Mouse (Mus musculus) liver, embryonic 18 days (tissue): Measurements from ENCODE around the gene Nomo1. TPM values are rescaled to one million over a fixed set of nuclear protein-coding genes. Genes with fewer than 3 reads are reported as not detected.

Source experiments
- polyA plus RNA-seq: library from polyadenylated mRNA; depleted of rRNA; stranded (reverse); fragments of >200 nt; gene quantifications from 2 replicates; pipeline ENCODE4 v1.2.3, GENCODE M21; 2012; rRNA removed

Gene Nomo1
- polyA plus RNA-seq: 13.0 and 17.8 TPM in 2 replicates

DNA sequence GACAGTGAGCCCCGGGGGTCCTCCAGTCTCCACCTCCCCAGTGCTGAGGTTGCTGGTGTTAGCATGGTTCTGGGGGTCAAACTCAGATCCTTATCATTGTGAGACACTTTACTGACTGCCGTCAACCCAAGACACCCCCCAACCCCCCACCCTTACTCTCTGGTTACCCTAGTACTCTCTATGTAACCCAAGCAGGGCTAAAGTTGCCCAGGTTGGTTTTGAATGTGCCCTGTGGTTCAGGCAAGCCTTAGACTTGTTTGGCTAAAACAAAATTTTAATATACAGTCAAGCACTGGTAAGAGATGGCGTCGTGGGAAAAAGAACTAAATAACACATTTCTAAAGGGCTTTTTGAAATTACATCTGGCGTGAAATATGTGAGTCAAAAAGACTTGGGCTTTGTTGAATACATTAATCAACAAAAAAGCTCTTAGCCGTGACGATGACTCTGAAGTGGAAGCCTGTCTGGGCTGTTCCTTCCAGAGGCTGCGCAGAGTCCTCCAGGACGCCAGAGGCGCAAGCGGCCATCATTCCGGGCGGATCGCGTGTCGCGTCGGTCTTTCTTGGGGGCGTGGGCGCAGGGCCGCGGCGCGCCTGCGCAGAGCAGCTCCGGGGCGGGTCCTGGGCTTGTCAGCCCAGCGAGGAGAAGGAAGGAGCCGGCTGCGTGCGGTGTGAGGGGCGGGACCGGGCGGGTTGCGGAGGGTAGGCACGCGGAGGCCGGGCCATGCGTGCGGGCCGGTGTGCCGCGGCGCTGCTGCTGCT, at the start of gene Nomo1:
TSS of gene Nomo1 (plus strand) at position 590 of the 761 bp plus-strand sequence.

GRCm38 (mm10) chr7:46030145-46030488, 3.4 kb upstream of the Nomo1 start, which contains the start of gene Abcc6:
Abcc6 (minus strand) TSS chr7:46030302.

DNA sequence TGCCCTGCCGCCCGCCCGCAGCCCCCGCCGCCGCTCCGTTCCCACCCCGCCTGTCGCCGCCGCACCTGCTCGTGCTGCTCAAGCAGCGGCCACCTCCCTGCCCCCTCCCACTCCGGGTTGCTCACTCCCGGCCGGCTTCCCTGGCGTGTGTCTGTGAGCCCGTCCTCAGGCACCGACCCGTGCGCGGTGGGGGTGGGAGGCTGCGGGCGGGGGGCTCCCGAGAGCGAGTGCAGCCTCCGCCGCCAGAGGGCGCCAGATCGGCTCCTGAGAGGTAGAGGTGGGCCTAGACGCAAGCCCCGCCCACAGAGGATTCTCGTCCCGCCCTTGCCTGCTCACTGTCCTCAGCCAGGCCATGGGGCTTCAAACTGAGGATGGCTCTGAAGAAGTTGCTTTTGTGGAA, 67.1 kb downstream of the Nomo1 start, which contains the start of gene Kcnj11:
TSS of gene Kcnj11 (minus strand) at position 202 of the 400 bp plus-strand sequence.

Other genes starting within 250 kb of the Nomo1 start
- 0.06 and 0.10 TPM in 2 replicates for gene Lmtk3, start 250.0 kb upstream of the Nomo1 start, polyA plus RNA-seq
- gene Sult2b1, start 249.0 kb upstream of the Nomo1 start, polyA plus RNA-seq: 0.13 and 0.35 TPM in 2 replicates
- gene Cyth2, start 219.1 kb upstream of the Nomo1 start, polyA plus RNA-seq: 15.6 and 16.9 TPM in 2 replicates
- 0.07 and 0.11 TPM in 2 replicates for gene Kcnj14, start 208.9 kb upstream of the Nomo1 start, polyA plus RNA-seq
- gene Grwd1, start 202.8 kb upstream of the Nomo1 start, polyA plus RNA-seq: 8.0 and 8.4 TPM in 2 replicates
- gene Kdelr1, start 160.9 kb upstream of the Nomo1 start, polyA plus RNA-seq: 101 and 102 TPM in 2 replicates
- 0.10 and 0.12 TPM in 2 replicates for gene Grin2d, start 155.3 kb upstream of the Nomo1 start, polyA plus RNA-seq
- 0.16 and 0.32 TPM in 2 replicates for gene Syngr4, start 137.0 kb upstream of the Nomo1 start, polyA plus RNA-seq
- gene Tmem143, start 136.8 kb upstream of the Nomo1 start, polyA plus RNA-seq: 11.3 and 12.3 TPM in 2 replicates
- gene Emp3, start 112.3 kb upstream of the Nomo1 start, polyA plus RNA-seq: 32.1 and 34.4 TPM in 2 replicates
- gene Ccdc114, start 109.6 kb upstream of the Nomo1 start, polyA plus RNA-seq: 1.1 and 1.6 TPM in 2 replicates
- gene Abcc6, start 3.4 kb upstream of the Nomo1 start, polyA plus RNA-seq: 27.5 and 31.7 TPM in 2 replicates
- gene Kcnj11, start 67.1 kb downstream of the Nomo1 start, polyA plus RNA-seq: 0.01 TPM in 2 replicates
- 0.03 and 0.04 TPM in 2 replicates for gene Abcc8, start 146.3 kb downstream of the Nomo1 start, polyA plus RNA-seq
- gene Ush1c, start 204.8 kb downstream of the Nomo1 start, polyA plus RNA-seq: 0.07 and 0.14 TPM in 2 replicates
- not detected in 2 replicates for gene Otog, start 207.3 kb downstream of the Nomo1 start, polyA plus RNA-seq